Comparison of ENCODE assay signal across 23 mouse cellular contexts in the genomic region with DNA sequence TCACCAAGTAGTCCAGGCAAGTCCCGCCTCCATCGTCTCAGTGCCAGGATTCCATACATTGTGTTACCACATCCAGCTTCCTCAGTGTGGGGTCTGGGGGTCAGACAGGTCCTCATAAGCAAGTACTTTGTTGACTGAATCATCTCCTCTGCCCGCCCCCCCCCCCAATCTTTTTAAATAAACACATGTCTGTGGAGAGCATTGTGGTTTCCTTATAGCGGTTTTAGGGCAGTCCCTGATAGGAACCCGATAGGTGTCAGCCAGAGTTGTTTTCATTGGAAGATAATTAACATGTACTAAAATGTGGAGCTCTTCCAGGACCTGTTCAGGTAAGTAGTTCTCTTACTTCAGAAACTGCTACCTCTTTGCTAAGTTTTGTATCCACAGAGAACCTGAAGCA. TPM values are rescaled to one million over a fixed set of nuclear protein-coding genes. Genes with fewer than 3 reads are reported as not detected.
DNase-seq lines count a peak whose midpoint lies in the region; ATAC-seq lines count a peak whose summit lies in the region.
"Had no signal": no experiment of that assay in that cellular context is flagged by ENCODE, and none has a peak within 500 bp of the region (broad histone marks: within the 10 kb centered on the region; RNA-seq: fewer than 3 reads in every experiment).

No protein-coding gene starts in this region.

- no peaks in the 10 kb centered on the region for H3K4me1 ChIP-seq in midbrain, embryonic 11.5 days (ENCODE audit: control insufficient read depth, insufficient read depth, low read length)
- no peaks in the 10 kb centered on the region for H3K4me1 ChIP-seq in midbrain, embryonic 15.5 days
- H3K4me1 ChIP-seq: hindbrain, embryonic 10.5 days; neural tube, embryonic 15.5 days had no signal

- H3K27ac ChIP-seq in midbrain, embryonic 11.5 days (ENCODE audit: low read depth, low read length), result no peak overlapping the region
- no peak overlapping the region for H3K27ac ChIP-seq in midbrain, embryonic 15.5 days
- H3K27ac ChIP-seq: hindbrain, embryonic 10.5 days; hindbrain, postnatal 0 days; neural tube, embryonic 15.5 days had no signal

- no peak overlapping the region for H3K9ac ChIP-seq in midbrain, embryonic 11.5 days (ENCODE audit: low read length)
- H3K9ac ChIP-seq in midbrain, embryonic 15.5 days, result no peak overlapping the region
- H3K9ac ChIP-seq: liver, postnatal 0 days; neural tube, embryonic 15.5 days had no signal

- no peak overlapping the region for H3K4me2 ChIP-seq in midbrain, embryonic 11.5 days
- no peak overlapping the region for H3K4me2 ChIP-seq in midbrain, embryonic 15.5 days
- H3K4me2 ChIP-seq: neural tube, embryonic 15.5 days had no signal

- H3K36me3 ChIP-seq in midbrain, embryonic 11.5 days (ENCODE audit: control insufficient read depth, insufficient read depth, low read length), result no peaks in the 10 kb centered on the region
- 0 out of 2 replicates have a peak, but pooled peaks cover 1% of the 10 kb centered on the region for H3K36me3 ChIP-seq in midbrain, embryonic 15.5 days (replicated peaks)

- 82% methylated on average over 5 of the region's 5 CpGs for WGBS in midbrain, embryonic 11.5 days
- WGBS in midbrain, embryonic 15.5 days, result 88% methylated on average over 5 of the region's 5 CpGs

- H3K27me3 ChIP-seq in midbrain, embryonic 11.5 days (ENCODE audit: control insufficient read depth, insufficient read depth, low read length), result no peaks in the 10 kb centered on the region
- no peaks in the 10 kb centered on the region for H3K27me3 ChIP-seq in midbrain, embryonic 15.5 days (replicated peaks)
- H3K27me3 ChIP-seq: neural tube, embryonic 15.5 days had no signal

- H3K4me3 ChIP-seq in midbrain, embryonic 11.5 days (ENCODE audit: low read depth, low read length), result no peak overlapping the region
- H3K4me3 ChIP-seq in midbrain, embryonic 15.5 days, result no peak overlapping the region
- H3K4me3 ChIP-seq: hindbrain, embryonic 10.5 days; layer of hippocampus, adult 2 months; neural tube, embryonic 15.5 days had no signal

- H3K9me3 ChIP-seq in midbrain, embryonic 11.5 days (ENCODE audit: control insufficient read depth, low read length), result no peaks in the 10 kb centered on the region
- no peaks in the 10 kb centered on the region for H3K9me3 ChIP-seq in midbrain, embryonic 15.5 days
- H3K9me3 ChIP-seq: hindbrain, embryonic 10.5 days; neural tube, embryonic 15.5 days had no signal

- no peak for ATAC-seq in midbrain, embryonic 11.5 days (ENCODE audit: low FRiP score)
- ATAC-seq in midbrain, embryonic 15.5 days (replicated peaks), result no peak
- ATAC-seq in megakaryocyte-erythroid progenitor cell, adult 5-6 weeks (replicated peaks; ENCODE audit: low FRiP score, low TSS enrichment, poor library complexity, severe bottlenecking), result peak; percentile 67
- ATAC-seq: activated CD4-positive, CD25-positive, alpha-beta regulatory T cell, adult 4 months; CD4-positive, CD25-positive, alpha-beta regulatory T cell, adult 4 months; forebrain, embryonic 14.5 days; hindbrain, postnatal 0 days; intestine, postnatal 0 days; liver, postnatal 0 days had no signal

- peak; percentile 0 for DNase-seq in cerebellum, adult 9-10 months
- DNase-seq in cerebellum, adult 18-20 months, result no peak
- DNase-seq in midbrain, embryonic 11.5 days (ENCODE audit: low spot score, missing footprints), result peak; percentile 14
- peak; percentile 20 for DNase-seq in MEL-GATA-1-ER (ENCODE audit: extremely low read depth, low read depth)
- no peak for DNase-seq in adrenal gland, adult 2 months
- DNase-seq: adrenal gland, postnatal 10 days; cerebellum, adult 2 months; cerebellum, postnatal 36 days; gastrocnemius, postnatal 25 days; kidney, postnatal 25 days; liver, postnatal 0 days; lung, postnatal 14 days; right cerebral cortex, adult 18-20 months had no signal

RNA-seq across cellular contexts. Expression of gene Mtx3, which starts 14.2 kb away (rescaled TPM):
- polyA plus RNA-seq in midbrain, embryonic 11.5 days (2014; fragmentation: Nextera tagmentation; extraction: Ambion mirVana), result 4.9 and 5.9 TPM in 2 replicates
- 4.1 and 4.2 TPM in 2 replicates for polyA plus RNA-seq in midbrain, embryonic 15.5 days (2015; fragmentation: Nextera tagmentation; extraction: Ambion mirVana)
- total RNA-seq in megakaryocyte-erythroid progenitor cell, adult 5-6 weeks (2014; fragmentation: Nextera tagmentation), result 15.5 and 17.9 TPM in 2 replicates
- total RNA-seq in megakaryocyte-erythroid progenitor cell, adult 5-6 weeks (2017), result 6.7 and 11.2 TPM in 2 replicates
- total RNA-seq in adrenal gland, adult 2 months (2021), result 10 to 100 TPM; 18.8 to 21.3 TPM
- polyA plus RNA-seq in adrenal gland, adult 2 months (2012; rRNA removed), result 4.4 and 4.5 TPM in 2 replicates

Comparison
In these comparisons a context has a peak if more than half of its experiments do, and no peak if none do; other contexts are left out.
1. DNase-seq: peak in cerebellum, adult 9-10 months (single experiment), midbrain, embryonic 11.5 days (single experiment) and MEL-GATA-1-ER (single experiment); none in cerebellum, adult 18-20 months (0 of 2) and adrenal gland, adult 2 months (single experiment).